Mouse (Mus musculus) layer of hippocampus, adult 9-11 months (tissue): ENCODE measurements at regions not wholly inside any gene's neighbourhood (a gene's known extent, or its start where the extent isn't known, plus 50 kb on each side); places are given as distances from the start of the nearest gene placed in this dataset.
"Not testable (repeated sequence)": the region's sequence is repeated elsewhere in the genome, so short reads cannot be mapped to it uniquely, and the experiment has no call there.

Source experiments
- DNase-seq: peaks from one replicate; pipeline ENCODE4 v3.0.0; 2022

DNA sequence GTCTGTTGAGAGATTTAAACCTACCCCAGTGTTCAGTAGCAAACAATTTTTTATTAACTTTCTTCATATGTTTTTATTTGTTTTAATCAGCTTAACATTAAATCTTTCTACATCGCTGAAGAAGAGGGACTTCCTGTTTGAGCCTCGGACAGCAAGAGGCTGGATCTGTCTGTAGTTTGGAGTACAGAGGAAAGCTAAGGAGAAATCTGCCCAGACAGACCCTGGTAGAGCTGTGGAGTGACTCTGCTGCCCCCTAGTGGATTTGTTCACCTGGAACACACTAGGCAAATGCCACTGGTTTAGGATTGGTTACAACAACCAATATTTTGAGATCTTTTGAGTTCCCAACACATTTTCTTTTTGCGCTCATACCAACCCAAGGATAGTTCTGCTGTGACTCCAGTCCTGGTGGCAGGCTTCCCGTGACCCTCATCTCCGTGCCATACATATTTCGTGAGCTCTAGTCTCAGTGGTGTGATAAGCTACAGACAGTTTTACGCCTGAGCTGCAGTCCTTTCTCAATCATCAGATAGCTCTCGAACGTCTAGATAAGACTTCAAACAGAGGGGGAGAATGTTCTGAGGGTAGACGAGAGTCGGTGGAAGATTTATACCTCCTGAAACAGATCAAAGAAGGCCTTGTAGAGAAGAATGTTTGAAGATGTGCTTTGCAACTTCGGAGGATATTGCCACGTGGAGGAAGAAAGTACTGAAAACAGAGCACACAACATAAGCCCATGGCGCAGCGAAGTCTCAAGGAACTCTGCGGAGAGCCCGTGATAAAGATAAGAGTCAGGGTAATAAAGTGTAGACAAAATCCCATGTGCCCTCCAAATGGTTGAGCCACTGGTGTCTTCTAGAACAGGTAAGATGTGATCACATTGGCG lies 119.0 kb upstream of the Nabp1 start:
- DNase-seq = peak; percentile 84

DNA sequence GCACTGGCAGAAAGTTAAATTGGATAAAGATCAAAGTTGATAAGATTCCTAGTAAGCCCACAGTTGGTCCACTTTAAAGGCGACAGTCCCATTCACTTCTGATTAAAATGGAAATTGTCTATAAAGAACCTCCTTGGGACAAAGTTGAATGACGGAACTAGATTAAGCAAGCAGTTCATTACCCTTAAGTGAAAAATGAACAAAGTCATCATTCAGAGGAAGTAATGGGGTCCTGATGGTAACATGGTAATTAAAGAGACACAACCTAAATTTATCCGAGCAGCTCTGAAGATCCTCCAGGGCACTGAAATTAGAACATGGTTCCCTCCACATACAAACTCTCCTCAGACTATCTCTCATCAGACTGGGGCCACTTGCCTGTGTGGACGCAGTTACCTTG lies 116.4 kb upstream of the Nabp1 start:
- DNase-seq = no peak

DNA sequence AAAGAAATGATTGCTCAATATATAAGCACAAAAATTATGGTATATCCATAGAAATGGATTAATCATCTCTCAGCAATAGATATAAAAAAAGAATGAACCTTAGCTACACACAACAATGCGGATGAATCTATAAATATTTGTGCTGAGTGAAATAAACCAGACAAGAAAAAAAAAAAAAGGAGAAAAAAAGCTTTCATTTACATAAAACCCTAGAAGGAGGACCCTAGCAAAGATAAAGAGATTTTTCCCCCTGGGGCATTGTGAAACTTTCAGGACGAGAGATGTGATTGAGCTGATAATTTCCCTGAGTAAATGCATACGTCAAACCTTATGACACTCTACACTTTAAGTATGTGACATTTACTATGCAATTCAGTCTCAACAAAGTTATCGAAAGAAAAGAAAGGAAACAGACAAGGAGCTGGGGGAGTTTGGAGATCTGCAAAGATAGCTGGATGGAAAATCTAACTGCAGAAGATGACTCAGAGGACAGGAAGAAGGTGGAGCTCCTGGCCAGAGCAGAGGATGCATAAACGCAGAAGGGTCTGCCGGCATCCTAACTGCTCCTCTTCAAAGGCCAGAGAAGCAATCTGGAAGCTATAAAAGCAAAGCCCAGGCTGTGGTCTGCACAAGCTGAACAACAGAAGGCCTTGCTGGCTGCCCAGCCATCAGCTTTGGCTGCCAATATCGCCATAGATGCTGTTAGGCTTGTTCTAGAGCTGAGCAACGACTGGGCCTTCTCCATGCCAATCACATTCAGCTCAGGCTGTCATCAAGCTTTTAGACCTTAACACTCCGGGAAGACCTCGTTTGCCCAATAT lies 115.6 kb upstream of the Nabp1 start:
- no peak for DNase-seq

DNA sequence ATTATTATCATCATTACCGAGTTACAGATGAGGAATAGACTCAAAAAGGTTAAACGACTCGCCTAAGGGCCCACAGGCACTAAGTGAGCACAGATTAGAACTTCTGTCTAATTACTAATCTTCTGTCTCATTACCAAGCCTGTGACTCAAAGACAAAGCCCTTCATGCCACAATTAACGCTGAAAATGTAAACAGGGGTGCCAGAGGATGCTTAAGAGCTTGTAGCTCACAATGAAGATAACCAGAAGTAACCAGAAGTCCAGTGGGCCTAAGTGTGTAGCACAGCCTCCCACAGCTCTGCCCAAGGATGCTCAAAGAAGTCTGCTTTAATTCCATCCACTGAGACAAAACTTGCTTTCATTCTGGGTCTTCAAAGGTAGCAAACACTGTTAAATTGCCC lies 113.7 kb upstream of the Nabp1 start:
- no peak for DNase-seq

DNA sequence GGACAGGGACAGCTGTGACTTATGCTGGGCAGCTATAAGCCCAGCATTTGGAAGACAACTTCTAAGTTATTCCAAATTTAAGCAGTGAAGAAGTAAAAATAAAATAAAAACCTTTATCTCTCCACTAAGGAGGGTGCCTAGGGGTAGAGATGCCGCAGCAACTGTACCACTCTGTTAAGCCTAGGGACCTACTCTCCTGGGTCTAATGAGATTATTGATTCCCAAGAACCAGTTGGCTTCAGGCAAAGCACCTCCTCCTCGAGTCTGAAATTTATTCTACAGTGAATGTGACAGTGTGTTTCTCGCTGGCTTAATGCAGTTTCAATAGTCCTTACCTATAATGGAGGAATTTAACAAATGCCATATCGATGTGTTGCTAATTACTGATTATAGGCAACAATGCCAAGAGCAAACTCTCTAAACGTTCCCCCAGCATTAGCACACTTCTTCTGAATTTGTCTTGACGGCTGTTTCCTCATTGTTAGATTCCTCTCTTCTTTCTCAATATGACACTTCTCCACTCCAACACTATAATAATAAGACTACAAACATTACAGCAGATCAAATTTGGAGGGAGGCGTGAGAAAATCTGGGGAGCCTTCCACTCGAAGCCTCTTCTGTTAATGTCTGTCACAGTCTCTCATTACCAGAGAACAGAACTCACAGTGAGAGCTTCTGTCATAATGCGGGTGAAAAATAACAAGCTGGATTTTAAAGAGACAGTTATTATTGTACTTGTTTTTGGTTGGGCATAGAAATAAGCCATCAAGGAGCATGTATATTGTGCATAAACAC lies 112.6 kb upstream of the Nabp1 start:
- peak; percentile 45 for DNase-seq

DNA sequence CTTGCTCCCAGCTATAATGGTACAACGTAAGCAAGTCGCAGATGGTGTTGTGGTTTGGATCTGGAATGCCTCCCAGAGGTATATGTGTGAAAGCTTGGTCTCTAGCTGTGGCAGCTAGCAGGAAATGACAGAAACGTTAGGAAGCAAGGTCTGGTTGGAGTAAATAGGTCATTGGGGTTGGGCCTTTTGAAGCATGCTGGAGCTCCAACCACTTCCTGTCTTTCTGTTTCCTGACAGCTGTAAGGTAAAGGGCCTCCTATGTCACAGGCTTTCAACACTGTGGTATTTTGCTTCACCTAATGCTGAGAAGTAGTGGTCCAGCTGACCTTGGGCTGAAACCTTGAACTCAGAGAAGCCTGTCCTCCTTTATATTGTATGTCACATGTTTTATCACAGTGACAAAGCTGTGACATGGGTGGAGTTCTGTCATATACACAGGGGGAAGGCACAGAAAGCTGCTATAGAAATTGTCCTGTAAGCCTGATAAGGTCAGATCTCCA lies 106.8 kb upstream of the Nabp1 start:
- no peak for DNase-seq

DNA sequence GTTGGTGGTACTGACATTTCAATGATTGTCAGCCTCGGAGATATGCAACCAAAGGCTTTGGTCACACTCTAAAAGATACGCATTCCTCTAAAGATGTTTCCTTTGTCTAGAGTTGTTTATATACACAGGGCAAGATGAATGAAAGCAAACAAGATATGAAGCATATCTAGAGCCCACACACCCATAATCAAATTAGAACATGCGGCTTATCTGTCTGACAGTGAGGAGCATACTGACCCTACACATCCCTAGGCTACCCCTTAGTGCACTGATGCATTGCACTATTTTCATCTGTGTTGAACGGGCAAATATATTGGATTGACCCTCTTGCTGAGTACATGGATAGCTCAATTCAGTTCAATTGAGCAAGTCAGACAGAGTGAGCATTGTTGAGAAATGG lies 105.6 kb upstream of the Nabp1 start:
- no peak for DNase-seq

DNA sequence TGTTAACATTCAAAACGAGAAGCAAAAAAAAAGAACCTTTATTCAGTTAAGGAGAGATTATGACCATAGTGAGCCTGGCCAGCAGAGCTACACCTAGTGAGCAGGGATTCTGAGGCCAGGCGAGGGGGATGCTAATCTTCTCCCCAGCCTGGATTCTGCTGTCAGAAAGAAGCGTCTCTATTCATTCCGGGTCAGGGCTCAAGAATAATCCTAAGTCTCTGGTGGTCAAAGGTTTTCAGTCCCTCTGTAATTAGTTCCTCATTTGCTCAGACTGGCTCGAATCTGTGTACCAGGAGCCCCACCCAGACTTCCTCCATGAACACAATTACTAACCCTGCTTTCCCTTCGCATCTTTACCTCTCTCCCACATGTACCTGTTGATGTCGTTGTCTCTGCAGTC lies 101.8 kb upstream of the Nabp1 start:
- no peak for DNase-seq

DNA sequence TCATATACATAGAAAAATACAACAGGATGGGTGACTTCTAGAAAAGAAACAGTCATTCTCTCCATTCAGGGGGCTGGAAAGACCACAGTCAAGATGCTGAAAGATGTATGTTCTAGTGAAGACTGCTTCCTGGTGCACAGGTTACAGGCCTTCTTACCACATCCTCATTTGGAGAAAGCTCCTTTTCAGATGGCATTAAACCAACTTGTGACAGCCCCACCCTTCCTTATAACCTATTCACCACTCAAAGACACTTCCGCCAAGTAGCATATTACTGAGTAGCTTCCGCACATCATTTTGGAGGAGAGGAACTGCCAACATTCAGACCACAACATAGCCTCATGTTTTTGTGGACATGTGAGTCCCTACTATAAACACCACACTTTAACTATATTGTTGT lies 99.5 kb upstream of the Nabp1 start:
- DNase-seq = no peak

DNA sequence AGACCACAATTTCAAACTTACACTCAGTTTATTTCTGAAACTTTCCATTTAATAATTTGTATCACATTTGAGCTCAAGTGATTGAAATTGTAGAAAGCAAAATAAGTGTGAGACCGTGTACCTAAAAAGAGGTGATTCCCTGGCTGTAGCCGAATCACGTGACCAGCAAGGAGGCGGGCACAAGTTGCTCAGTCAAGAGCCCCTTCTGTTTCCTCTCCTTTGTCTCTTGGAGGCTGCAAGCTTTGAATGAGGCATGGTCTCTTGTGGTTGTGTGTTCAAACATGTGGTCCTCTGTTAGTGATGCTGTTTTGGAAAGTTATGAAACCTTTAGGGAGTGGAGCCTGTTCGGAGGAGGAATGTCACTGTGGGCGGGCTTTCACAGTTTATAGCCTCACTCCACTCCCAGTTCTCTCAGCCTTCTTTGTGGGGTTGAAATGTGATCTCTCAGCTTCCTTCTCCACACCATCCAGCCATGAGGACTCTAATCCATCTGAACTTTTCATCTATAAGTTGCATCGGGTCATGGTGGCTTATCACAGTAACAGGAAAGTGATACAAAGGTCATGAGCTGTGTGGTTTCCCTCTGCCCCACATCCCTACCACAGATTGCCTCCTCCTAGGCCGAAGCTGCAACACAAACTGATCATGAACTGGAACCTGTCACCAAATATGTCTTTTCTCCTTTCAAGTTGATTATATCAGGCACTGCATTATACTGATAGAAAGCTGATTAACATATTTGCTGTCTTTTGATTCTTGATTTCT lies 94.3 kb upstream of the Nabp1 start:
- DNase-seq = no peak

DNA sequence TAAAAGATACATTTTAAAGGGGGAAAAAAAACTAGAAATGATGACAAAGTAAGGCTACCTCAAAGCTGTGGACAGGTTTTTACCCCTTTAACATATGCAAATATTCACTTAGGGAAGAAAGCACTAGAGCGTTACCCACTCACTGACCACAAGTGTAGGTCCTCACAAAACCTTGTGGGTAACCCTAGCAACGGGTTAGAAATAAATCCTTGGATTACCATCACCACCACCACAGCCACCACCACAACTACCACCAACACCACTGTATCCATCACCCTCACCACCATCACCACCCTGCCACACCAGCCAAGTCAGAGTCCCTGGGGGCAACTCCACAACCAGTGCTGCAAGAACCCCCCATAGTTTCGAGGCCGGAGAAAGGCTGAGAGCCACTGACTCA lies 91.4 kb upstream of the Nabp1 start:
- no peak for DNase-seq

DNA sequence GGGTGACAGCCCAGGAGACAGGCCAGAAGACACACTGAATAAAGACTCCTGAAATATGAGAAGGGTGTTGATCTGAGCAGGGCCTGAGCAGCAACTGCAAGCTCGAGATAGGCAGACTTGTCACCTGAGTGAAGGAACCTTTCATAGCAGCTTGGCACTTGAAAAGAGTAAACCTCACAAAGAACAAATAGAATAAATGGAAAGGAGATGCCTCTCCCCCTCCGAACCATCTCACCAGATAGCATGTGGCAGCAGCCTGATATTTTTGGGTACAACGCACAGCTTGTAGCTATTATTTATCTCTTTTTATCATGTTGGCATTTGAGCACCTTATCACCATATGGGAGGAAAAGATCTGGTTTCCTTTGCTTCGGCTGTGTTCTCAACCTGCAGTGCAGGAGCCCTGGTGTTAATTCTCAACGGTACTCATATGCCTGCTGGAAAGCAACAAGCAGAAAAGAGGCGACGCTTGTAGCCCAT lies 88.0 kb upstream of the Nabp1 start:
- DNase-seq = peak; percentile 64

DNA sequence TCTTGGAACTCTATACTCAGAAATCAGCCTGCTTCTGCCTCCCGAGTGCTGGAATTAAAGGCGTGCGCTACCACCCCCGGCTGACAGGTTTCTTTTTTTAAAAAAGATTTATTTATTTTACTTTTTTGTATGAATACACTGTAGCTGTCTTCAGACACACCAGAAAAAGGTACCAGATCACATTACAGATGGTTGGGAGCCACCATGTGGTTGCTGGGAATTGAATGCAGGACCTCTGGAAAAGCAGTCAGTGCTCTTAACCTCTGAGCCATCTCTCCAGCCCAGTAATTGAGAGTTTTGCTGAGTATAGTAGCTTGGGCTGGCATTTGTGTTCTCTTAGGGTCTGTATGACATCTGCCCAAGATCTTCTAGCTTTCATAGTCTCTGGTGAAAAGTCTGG lies 78.4 kb upstream of the Nabp1 start:
- DNase-seq = not testable (repeated sequence)

DNA sequence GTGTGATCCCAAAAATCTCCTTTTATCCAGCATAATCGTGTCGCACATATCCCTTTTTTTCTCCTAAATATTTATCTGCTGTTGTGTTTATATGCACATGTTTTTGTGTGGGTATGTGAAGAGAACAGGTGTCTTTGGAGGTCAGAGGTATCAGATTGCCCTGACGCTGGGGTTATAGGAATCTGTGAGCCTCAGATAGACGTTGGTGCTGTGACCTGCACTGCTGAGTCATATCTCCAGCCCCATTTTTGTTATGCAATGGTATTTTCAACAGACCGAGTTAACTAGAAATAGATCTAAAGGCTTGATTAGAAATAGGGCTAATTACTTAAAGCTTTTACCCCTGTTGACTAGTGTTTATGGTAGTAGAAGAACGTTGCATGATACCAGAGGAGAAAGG lies 75.5 kb upstream of the Nabp1 start:
- no peak for DNase-seq

DNA sequence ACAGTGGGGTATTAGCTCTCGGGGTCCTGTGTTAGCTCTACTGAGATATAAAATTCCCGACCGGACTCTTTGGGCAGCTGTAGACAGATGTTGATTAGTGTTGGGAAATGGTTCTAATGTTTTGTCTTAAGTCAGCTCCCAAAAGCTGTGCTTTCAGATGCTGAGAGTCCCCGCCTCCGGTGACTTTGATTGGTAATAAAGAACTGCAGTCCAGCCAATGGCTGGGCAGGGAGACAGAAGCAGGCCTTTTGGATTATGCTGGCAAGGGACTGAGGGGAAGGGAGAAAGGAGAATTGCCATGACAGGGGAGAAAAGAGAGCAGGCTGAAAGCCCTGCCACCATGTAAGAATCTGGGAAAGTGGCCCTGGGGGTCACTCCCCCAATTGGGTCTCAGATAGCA lies 73.4 kb upstream of the Nabp1 start:
- DNase-seq = no peak

DNA sequence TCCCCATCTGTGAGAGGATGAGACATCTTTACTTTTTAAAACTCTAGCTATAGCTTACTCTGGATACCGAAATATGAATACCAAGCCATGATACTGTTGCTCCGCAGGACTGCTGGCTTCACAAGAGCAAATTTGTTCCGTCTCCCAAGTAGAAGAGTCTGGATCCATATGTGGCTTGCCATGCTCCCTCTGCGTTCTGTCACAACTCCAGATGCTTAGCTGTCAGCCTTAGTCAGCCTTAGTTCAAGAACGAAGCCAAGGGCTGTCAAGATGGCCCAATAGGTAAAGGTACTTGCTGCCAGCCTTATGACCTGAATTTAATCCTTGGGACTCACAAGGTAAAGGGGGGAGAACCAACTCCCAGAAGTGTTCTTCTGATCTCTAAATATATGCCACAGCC lies 64.6 kb upstream of the Nabp1 start:
- DNase-seq = no peak

DNA sequence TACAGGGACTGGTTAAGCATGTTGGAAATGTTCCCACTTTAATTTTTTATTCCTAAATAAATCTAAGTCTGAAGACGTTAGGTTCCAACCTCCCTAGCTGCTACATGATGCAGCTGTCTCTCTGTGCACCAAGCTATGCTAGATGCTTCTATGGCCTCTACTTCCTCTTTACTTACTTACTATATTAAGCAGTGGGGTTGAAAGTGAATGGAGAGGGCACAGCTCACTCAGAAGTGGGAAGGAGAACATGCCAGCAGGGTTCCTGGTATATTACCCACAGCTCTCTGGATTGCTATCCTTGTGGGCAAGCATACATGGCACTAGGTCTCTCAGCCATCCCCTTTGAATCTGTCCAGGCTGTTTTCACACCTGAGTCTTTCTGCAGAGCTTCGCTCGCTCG lies 61.4 kb upstream of the Nabp1 start:
- no peak for DNase-seq

DNA sequence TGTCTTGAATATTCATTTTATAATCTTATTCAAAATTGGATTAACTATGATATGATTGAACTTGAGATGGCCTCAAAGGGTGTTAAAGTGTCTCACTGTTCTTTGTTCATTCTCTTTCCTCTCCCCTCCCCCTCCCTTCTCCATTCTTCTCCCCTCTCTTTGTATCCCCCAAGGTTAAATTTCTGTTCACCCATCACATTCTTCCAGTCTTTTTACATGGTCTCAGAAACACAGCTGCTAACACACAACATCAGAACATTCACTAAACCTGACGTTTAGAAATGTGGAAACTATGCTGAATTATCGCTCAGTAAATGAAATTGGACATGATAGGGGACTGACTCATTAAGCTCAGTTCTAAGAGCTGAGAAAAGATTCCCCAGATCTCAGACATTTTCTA lies 60.6 kb upstream of the Nabp1 start:
- no peak for DNase-seq

DNA sequence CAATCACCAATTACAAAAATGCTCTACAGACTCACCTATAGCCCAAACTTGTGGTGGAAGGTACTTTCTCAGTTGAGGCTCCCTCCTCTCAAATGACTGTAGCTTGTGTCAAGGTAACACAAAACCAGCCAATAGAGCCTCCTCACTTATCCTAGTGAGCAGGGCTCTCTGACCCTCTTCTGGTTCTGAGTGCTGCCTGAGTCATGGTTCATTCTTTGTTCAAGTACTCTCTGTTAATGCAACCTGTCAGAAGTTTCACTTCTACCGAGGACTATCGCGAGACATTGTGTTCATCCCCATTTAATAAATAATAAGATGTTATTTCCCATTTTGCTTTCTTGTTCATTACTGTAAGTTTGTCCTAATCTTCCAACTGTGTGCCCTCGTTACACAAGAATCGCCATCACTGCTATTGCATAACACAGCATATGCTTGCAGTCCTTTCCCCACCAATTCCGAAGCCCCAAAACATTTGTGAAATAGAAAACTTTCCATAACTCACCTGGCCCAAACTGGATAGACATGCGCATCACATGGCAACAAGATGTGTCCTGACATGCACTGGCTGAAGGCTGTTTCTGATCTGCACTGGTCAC lies 59.6 kb upstream of the Nabp1 start:
- no peak for DNase-seq

DNA sequence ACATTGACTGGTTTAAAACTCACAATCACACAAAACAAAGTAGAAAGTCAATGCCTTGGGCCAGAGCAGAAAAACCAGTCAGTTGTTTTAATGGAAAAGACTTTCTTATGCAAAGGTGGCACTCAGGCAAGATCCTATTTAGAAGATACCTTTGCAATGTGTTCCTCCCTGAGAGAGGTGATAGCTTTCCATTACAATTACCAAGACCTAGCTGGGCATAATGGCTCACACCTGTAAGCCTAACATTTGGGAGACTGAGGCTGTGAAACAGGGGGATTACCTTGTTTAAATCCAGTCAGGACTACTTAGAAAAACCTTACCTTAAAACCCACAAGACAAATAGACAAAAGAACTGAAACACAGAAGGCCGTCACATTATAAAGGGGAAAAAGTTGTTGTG lies 57.9 kb upstream of the Nabp1 start:
- DNase-seq = no peak

DNA sequence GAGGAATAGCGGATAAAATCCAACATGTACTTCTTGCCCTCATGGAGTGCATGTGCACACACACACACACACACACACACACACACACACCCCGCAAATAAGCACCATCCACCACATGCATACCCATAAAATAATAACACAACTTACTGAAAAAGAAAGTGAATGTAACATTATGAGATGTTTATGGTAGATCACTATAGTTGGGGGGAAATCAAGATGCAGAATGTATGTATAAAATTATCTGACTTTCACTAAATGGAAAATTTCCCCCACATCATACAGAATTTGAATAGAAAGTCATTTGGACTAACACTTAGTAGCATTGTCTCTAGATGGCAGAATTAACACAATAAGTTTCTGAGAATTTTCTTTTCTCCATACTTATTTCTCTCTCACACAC lies 57.2 kb upstream of the Nabp1 start:
- no peak for DNase-seq

DNA sequence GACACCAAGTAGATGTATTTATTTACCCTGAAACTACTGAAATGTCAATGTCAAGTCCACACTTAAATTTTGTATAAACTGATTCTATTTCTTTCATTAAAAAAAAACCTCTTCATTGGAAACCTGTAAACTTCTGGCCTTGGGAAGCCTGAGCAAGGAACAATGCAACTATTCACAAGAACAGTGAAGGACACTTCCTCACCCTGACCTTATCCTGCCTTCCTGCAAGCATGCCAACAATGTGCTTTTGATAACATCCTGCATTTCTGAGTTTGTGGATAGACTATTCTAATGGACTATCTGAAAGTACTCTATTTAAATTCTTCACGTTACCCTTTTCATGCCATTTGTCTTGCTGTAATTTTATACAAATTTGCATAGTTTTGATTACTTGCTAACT lies 53.1 kb upstream of the Nabp1 start:
- no peak for DNase-seq
